Mouse (Mus musculus): ENCODE measurements around the gene P2rx1.

The P2rx1 gene

GRCm38 (mm10) chr11:72987807-72988206 lies 11.1 kb upstream of the P2rx1 start:
- ATAC-seq (ENCODE audit: low TSS enrichment), result no peak

DNA sequence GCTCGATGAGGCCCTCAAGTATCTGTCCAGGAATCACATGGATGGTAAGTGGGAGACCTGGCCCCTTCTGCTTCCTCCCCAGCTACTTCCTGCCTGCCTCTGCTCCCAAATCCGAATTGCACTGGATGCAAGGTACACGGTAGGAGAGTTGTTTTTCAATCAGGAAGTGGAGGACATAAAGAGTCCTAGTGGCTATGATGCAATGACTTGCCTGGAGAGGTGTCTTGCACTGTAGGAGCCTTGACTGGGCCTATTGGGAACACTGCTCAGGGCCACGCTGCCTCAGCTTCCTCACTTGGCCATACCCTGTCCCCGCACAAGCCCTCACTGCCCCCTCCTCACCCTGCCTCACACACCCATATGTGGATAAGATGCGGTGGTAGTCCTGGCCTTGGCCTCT lies 9.9 kb upstream of the P2rx1 start:
- ATAC-seq (ENCODE audit: low TSS enrichment), result no peak

DNA sequence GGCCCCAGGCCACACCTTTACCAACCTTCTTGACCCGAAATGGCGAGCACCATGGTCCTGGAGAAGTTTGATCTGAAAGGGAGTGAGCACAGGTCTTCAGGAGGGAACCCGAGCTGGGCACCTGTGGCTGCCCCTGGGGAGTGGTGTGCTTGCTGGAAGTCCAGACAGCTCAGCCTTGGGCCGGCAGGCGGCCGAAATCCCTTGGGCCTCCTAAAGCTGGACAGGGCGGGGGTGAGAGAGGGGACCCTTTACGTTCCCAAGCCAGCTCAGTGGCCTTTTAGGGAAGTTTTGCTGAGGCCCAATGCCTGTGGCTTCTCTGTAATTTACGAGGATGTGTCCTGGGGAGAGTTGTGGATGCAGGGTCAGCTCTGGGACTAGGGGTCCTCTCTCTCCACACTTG lies 8.2 kb upstream of the P2rx1 start:
- ATAC-seq (ENCODE audit: low TSS enrichment), result no peak

GRCm38 (mm10) chr11:72991961-72992360 lies 6.9 kb upstream of the P2rx1 start:
- ATAC-seq (ENCODE audit: low TSS enrichment), result no peak

- no peak for ATAC-seq (ENCODE audit: low TSS enrichment)
Measured at GRCm38 (mm10) chr11:72996346-72996745, 2.6 kb upstream of the P2rx1 start.

GRCm38 (mm10) chr11:72996781-72997180 lies 2.1 kb upstream of the P2rx1 start:
- ATAC-seq (ENCODE audit: low TSS enrichment), result no peak

DNA sequence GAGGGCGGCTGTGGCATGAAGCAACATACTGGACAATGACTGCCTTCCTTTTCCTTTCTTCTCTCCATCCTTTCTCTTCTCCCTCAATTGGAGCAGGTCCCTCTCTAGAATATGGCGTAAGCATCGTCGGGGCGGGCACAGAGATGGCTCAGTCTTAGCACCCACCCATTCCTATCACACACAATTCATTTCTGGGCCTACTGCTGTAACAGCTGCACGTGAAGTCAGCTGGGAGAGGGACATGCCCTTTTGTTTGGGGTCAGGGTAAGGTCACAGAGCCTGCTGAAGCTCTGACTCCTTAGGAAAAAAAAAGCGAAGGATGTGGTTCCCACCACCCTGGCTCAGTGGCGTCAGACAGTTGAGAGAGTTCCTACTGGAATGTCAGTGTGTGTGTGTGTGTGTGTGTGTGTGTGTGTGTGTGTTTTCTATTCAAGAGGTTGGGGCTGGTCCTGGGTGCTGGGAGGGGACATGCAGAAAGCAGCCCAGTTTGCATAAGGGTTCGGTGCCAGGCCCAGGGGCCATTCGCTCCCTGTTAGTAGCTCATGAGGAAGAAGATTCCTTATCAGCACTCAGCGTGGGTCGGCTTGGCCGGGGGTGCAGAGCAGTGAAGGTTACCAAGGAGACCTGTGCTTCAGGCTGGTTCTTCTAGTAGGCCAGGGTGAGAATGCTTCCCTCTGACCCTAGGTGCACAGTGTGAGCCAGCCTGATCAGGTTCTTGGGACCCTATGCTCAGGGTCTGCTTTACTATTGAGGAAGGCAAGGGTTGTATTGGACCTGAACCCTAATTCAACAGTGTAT lies 1.2 kb upstream of the P2rx1 start:
- ATAC-seq (ENCODE audit: low TSS enrichment), result no peak

- peak; percentile 89 for ATAC-seq (ENCODE audit: low TSS enrichment)
Measured at GRCm38 (mm10) chr11:73001029-73001428, 2.1 kb downstream of the P2rx1 start.

DNA sequence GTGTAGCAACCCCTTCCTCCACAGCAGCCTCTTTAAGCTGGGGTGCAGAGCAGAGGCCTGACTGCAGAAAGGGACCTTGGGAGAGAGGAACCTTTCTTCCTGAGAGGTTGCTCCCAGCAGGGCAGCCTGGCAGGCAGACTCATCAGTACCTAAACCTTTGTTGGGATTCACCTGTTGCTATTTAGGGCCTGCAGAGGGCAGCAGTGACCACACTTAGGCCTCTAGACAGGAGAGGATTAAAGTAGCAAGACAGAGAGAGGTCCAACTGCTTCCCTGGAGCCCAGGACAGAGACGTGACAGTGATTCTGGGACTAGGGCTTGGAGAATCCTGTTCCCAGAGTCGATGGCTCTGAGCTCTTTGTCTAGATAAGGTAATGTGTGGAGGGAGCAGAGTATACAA lies 7.5 kb downstream of the P2rx1 start:
- ATAC-seq (ENCODE audit: low TSS enrichment), result peak; percentile 45; the same call in 1 of the 2 replicates

DNA sequence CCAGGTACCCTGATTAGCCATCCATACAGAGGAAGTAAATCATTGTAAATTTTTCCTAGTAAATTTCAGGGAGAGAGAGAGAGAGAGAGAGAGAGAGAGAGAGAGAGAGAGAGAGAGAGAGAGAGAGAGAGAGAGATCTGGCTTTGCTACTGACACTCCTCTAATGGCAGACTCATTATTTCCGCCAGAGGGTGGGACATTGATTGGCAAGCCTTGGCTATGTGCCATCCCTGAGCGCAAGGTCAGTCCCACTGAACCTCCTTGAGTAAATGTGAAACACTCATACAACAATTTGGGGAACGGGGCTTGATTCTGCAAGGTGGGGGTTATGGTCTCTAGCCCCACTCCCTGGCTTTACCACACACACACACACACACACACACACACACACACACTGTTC lies 8.2 kb downstream of the P2rx1 start:
- ATAC-seq (ENCODE audit: low TSS enrichment), result no peak

GRCm38 (mm10) chr11:73007698-73008481 lies 9.0 kb downstream of the P2rx1 start:
- peak; percentile 64 for ATAC-seq (ENCODE audit: low TSS enrichment)

- no peak for ATAC-seq (ENCODE audit: low TSS enrichment)
Measured at GRCm38 (mm10) chr11:73008826-73009225, 9.9 kb downstream of the P2rx1 start.

GRCm38 (mm10) chr11:73009531-73010274 lies 10.8 kb downstream of the P2rx1 start:
- ATAC-seq (ENCODE audit: low TSS enrichment), result peak; percentile 68

- ATAC-seq (ENCODE audit: low TSS enrichment), result no peak
Measured at GRCm38 (mm10) chr11:73013981-73014380, 15.1 kb downstream of the P2rx1 start.

DNA sequence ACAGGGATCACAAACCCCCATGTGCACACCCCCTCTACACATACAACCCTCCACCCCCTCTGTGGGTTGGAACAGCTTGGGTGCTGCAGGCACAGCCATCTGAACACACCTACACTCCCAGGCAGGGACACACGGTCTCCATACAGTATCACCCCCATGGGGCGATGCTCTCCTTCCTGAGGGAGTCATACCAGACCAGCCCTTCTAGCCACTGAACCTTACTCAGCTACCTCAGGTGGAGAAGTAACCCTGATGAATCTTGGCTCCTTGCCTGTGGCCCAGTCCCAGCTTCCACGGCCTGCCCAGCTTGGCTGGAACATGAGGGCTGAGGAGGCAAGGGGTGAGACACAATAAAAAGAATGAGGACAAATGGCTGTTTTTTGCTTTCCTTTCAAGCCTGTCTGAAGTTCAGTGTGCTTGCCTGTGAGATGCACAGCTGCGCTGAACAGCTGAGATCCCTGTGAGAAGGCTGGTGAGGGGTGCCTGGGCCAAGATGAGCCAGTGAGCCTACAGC lies 16.0 kb downstream of the P2rx1 start:
- peak; percentile 27 for ATAC-seq (ENCODE audit: low TSS enrichment)

- no peak for ATAC-seq (ENCODE audit: low TSS enrichment)
Measured at GRCm38 (mm10) chr11:73015391-73016102, 16.6 kb downstream of the P2rx1 start.

DNA sequence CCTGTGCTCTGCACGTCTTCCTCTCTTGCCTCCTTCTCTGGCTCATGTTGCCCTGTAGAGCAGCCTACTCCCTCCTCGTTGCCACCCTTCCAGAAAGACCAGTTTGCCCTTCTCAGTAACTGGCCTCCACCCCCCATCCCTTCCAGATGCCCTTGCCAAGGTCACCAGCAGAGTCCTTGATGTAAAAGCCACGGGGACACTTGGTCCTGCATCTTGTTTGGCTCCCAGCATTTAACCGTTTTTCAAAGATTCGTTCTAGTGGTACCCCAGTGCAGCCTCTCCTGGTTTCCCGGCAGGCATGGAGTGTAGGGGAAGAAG lies 17.2 kb downstream of the P2rx1 start:
- no peak for ATAC-seq (ENCODE audit: low TSS enrichment)

DNA sequence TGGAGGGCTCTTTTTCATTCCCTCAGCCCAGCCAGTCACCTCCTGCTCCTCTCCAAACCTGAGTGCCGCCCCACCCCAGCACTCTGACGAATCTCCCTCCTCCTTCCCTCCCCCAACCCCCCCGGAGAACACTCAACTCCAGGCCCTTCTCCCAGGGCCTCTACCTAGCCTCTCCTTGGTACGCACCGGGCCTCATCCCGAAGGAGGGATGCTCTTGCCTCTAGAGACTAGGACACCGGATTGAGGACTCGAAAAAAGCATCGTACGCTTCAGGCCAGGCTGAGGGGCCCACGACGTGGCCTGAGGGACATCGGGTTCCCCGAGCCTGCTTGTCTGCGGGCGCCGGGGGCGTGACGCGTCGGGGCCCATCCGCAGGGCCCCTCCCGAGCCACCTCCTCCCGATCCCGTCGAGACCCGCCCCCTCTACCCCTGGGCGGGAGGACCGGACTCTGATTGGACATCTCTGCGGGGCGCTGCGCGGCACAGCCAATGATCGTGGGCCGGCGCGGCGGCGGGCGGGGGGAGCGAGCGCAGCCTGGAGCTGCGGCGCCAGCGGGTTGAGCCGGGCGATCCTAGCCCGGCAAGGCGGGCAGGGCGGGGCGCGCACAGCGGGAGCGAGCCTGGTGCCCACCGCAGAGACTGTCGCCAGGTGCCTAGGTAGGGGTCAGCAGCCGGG lies 19.7 kb downstream of the P2rx1 start, which contains the start of gene Camkk1:
Camkk1 (plus strand) TSS at position 538 of the 676 bp plus-strand sequence.
- peak; percentile 60 for ATAC-seq (ENCODE audit: low TSS enrichment)

DNA sequence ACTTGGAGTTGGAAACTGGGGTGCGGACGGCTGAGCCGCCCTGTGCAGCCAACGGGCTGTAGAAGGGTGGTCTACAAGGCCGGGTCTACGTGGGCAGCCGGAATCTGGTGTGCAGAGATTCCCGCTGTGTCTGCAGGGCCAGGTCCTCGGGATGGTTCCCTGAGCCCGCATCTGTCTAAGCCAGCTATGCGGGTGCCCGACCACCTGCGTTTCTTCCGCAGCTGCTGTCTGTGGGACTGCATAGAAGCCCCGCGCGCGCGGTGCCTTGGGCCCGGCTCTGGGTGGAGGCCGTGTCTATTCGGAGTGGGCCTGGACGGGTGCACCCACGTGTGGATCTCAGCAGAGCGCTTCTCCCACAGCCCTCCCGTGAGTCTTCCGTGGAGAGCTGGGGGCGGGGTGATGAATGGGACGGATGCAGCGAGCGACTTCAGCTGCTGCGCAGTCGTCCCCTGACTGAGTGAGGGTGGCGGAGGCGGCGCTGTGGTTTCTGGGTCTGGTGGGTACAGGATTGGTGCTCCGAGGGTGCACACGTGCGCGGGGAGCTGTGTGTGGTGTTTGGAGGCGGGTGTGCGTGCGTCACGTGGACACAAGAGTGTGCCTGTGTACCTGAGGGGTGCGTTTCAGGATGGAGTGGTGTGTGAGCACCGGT lies 20.4 kb downstream of the P2rx1 start:
- peak; percentile 13 for ATAC-seq (ENCODE audit: low TSS enrichment)
